Mouse (Mus musculus) lung, postnatal 0 days (tissue): ENCODE data around the gene Zfp9. TPM values are rescaled to one million over a fixed set of nuclear protein-coding genes. Genes with fewer than 3 reads are reported as not detected.

Source experiments
- ATAC-seq: fragments of 200-750 bp; cut with Nextera tagmentation; 2 replicates; pipeline ENCODE4 v1.8.0; 2017; ENCODE audit warnings: moderate library complexity
- DNase-seq: peaks from one replicate; pipeline ENCODE4 v3.0.0-alpha.2; 2016; ENCODE audit warnings: low spot score
- H3K27ac ChIP-seq: fragments of 300-500 bp; sonication (generic); 2 replicates; pipeline ENCODE4 v1.5.1; 2014; ENCODE audit warnings: antibody characterized with exemption, mild to moderate bottlenecking, low read length, mixed read lengths
- H3K27me3 ChIP-seq: fragments of 300-500 bp; sonication (generic); replicated peaks from 2 replicates; pipeline ENCODE4 v1.6.1; 2014; ENCODE audit warnings: low read length, mixed read lengths; ENCODE audit not compliant: insufficient read depth
- H3K36me3 ChIP-seq: fragments of 300-500 bp; sonication (generic); 2 replicates; pipeline ENCODE4 v1.6.1; 2014; ENCODE audit warnings: low read length, mixed read lengths; ENCODE audit not compliant: insufficient read depth
- H3K4me1 ChIP-seq: fragments of 300-500 bp; sonication (generic); 2 replicates; pipeline ENCODE4 v1.6.1; 2014; ENCODE audit warnings: antibody characterized with exemption, low read depth, low read length, mixed read lengths; ENCODE audit not compliant: insufficient read depth
- H3K4me2 ChIP-seq: fragments of 300-500 bp; sonication (generic); replicated peaks from 2 replicates; pipeline ENCODE4 v1.6.1; 2014; ENCODE audit warnings: low read depth, mild to moderate bottlenecking, low read length, moderate library complexity, mixed read lengths
- H3K4me3 ChIP-seq: fragments of 300-500 bp; sonication (generic); 2 replicates; pipeline ENCODE4 v1.5.1; 2014; ENCODE audit warnings: low read depth, low read length
- H3K9ac ChIP-seq: fragments of 300-500 bp; sonication (generic); replicated peaks from 2 replicates; pipeline ENCODE4 v1.6.1; 2014; ENCODE audit warnings: low read depth, mild to moderate bottlenecking
- H3K9me3 ChIP-seq: fragments of 300-500 bp; sonication (generic); 2 replicates; pipeline ENCODE4 v1.6.1; 2016; ENCODE audit warnings: low read length, mixed read lengths
- CTCF ChIP-seq: IDR thresholded peaks from 2 replicates; pipeline ENCODE4 v1.5.1; 2016; ENCODE audit warnings: antibody characterized with exemption, mild to moderate bottlenecking
- EP300 ChIP-seq: IDR thresholded peaks from 2 replicates; pipeline ENCODE4 v1.6.1; 2016; ENCODE audit warnings: antibody characterized with exemption, mild to moderate bottlenecking, control low read depth
- WGBS: fragments of 180-500 bp; shearing (Covaris S2); extraction: QIAGEN DNeasy Blood & Tissue Kit; methylation state at CpG from one replicate; pipeline ENCODE4 v1.1.7; 2014; 5-methylcytosine and 5-hydroxymethylcytosine counted together
- polyA plus RNA-seq: library from polyadenylated mRNA; unstranded; fragments of >200 nt; fragmentation: Nextera tagmentation; extraction: Ambion mirVana; gene quantifications from 2 replicates; pipeline ENCODE4 v1.2.1, GENCODE M21; 2015

The Zfp9 gene
- polyA plus RNA-seq, 1 experiment from 2014 or later = 2.7 TPM

GRCm38 (mm10) chr6:118477875-118478785 is 990 bp downstream of the Zfp9 start:
- H3K4me1 ChIP-seq = peaks cover 3% of the 10 kb centered on the region; the same call in 1 of the 2 replicates
- H3K27ac ChIP-seq = 0 out of 2 replicates have a peak overlapping the region, but pooled peaks have one; percentile 81
- no peak for ATAC-seq
- TF ChIP-seq CTCF (no peak), EP300 (no peak)
- DNase-seq = peak; percentile 21
- peak overlapping the region; percentile 54 for H3K9ac ChIP-seq
- H3K4me2 ChIP-seq = peak overlapping the region; percentile 73
- H3K27me3 ChIP-seq = no peaks in the 10 kb centered on the region
- no peaks in the 10 kb centered on the region for H3K36me3 ChIP-seq
- WGBS = 26% methylated on average over 10 of the region's 10 CpGs
- H3K9me3 ChIP-seq = no peaks in the 10 kb centered on the region
- H3K4me3 ChIP-seq = peak overlapping the region; percentile 53

DNA sequence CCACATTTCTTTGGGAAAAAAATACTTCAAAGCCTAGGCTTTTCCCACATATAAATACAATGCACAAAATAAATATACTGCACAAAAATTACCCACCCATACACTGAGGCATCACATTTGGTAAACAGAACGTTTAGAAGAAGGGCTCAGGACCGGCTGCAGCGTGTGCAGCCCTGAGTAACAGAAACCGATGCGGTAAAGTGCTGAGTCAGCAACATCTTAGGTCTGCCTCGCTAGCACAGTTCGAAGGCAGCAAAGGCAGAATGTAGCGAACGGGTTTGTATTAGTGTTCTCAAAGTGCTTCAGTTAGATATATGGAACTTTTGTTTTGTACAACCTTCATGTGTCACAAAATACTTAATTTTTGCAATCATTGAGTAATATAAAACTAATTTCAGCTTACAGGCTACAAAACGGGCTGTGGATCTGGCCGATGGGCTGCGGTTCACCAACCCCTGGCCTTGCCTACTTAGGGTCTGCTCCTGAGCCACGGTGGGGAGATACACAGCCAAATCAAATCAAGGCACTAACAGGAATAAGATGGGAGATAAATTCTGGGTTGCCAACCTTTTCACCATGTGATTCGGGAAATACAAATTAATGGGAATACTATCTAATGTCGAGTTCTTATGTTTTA is 16.9 kb downstream of the Zfp9 start:
- no peak for ATAC-seq
- Histone ChIP-seq H3K36me3 (peaks cover 5% of the 10 kb centered on the region; the same call in 1 of the 2 replicates), H3K9ac (no peak overlapping the region), H3K4me3 (no peak overlapping the region), H3K9me3 (no peaks in the 10 kb centered on the region), H3K4me2 (no peak overlapping the region), H3K27ac (no peak overlapping the region), H3K4me1 (no peaks in the 10 kb centered on the region), H3K27me3 (no peaks in the 10 kb centered on the region)
- no peak for DNase-seq
- TF ChIP-seq EP300 (no peak), CTCF (no peak)
- WGBS = 81% methylated on average over 15 of the region's 15 CpGs

DNA sequence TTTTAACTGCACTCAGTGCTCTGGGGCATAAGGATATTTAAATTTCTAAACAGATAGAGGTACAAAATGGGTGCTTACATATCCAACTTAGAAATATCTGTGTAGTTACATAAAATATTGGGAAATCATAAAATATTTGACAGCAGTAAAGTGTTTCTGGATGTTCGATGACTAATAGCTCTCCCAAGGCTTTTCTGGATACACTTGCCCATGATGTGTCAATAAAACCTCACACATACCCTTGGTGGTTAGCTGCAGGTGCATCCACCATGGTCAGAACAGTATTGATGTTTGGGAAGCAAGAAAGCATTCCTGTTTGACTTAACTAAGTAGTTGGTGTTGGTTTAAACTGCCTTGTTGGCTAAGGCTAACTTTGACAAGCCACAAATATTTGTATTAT is 21.4 kb downstream of the Zfp9 start:
- Histone ChIP-seq H3K4me1 (no peaks in the 10 kb centered on the region), H3K4me3 (no peak overlapping the region), H3K9me3 (no peaks in the 10 kb centered on the region), H3K27me3 (no peaks in the 10 kb centered on the region), H3K9ac (no peak overlapping the region), H3K27ac (no peak overlapping the region), H3K36me3 (no peaks in the 10 kb centered on the region), H3K4me2 (no peak overlapping the region)
- 88% methylated on average over 1 of the region's 1 CpGs for WGBS
- no peak for TF ChIP-seq CTCF
- TF ChIP-seq EP300 = no peak
- DNase-seq = no peak
- ATAC-seq = no peak

GRCm38 (mm10) chr6:118455042-118455631 is 24.0 kb downstream of the Zfp9 start, which contains the start of gene Zfp248:
Zfp248 (minus strand) TSS chr6:118455528.
- Histone ChIP-seq H3K4me3 (peak within 1 kb of the TSS; percentile 77), H3K4me2 (peak within 1 kb of the TSS; percentile 89), H3K4me1 (no peaks in the 10 kb centered on the region), H3K36me3 (no peaks in the 10 kb centered on the region), H3K27ac (peak within 1 kb of the TSS; percentile 87), H3K27me3 (no peaks in the 10 kb centered on the region), H3K9me3 (no peaks in the 10 kb centered on the region), H3K9ac (peak within 1 kb of the TSS; percentile 55)
- DNase-seq (peak; percentile 90), ATAC-seq (peak; percentile 97)
- under 1% methylated on average over 42 of the region's 43 CpGs for WGBS
- no peak for TF ChIP-seq EP300
- TF ChIP-seq CTCF = peak; percentile 72

- 22% methylated on average over 8 of the region's 8 CpGs for WGBS
- Histone ChIP-seq H3K4me1 (no peaks in the 10 kb centered on the region), H3K4me3 (peak overlapping the region; percentile 77), H3K9me3 (no peaks in the 10 kb centered on the region), H3K9ac (peak overlapping the region; percentile 55), H3K4me2 (peak overlapping the region; percentile 89), H3K36me3 (no peaks in the 10 kb centered on the region), H3K27ac (no peak overlapping the region), H3K27me3 (no peaks in the 10 kb centered on the region)
- ATAC-seq (peak; percentile 20; the same call in 1 of the 2 replicates), DNase-seq (no peak)
- TF ChIP-seq CTCF = no peak
- TF ChIP-seq EP300 = no peak
These were observed 24.7 kb downstream of the Zfp9 start for GRCm38 (mm10) chr6:118454452-118454851.

DNA sequence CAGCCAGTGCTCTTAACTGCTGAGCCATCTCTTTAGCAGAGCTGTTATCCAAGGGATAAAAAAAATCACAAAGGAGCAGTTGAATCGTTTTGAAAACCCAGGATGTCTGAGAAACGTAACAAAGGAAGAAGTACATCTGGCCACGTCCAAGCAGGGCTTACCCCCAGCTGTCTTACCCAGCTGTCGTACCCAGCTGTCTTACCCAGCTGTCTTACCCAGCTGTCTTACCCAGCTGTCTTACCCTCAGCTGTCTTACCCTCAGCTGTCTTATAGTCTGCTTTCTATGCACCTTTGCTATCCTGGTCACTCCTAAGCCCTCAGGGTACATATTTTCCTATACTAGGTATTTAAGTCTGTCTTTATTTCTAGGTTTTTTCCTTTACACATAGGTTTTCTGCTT is 47.6 kb downstream of the Zfp9 start:
- H3K27ac ChIP-seq = no peak overlapping the region
- no peak overlapping the region for H3K4me3 ChIP-seq
- DNase-seq (no peak), ATAC-seq (no peak)
- H3K9ac ChIP-seq = no peak overlapping the region
- no peak for TF ChIP-seq CTCF
- no peak for TF ChIP-seq EP300
- peaks cover 25% of the 10 kb centered on the region for H3K36me3 ChIP-seq
- no peaks in the 10 kb centered on the region for H3K27me3 ChIP-seq
- no peak overlapping the region for H3K4me2 ChIP-seq
- no peaks in the 10 kb centered on the region for H3K4me1 ChIP-seq
- 82% methylated on average over 4 of the region's 4 CpGs for WGBS
- H3K9me3 ChIP-seq = no peaks in the 10 kb centered on the region
